Mouse (Mus musculus): Measurements from ENCODE around the gene Ckm.

The Ckm gene

GRCm38 (mm10) chr7:19466602-19467145 lies 62.1 kb downstream of the Ckm start:
- CTCF ChIA-PET: interaction anchor here (0.6 kb wide), 1 partner anchor 37 kb away, joined by 11 read pairs; no protein-coding TSS in a partner anchor

- CTCF ChIA-PET: no interaction called here
These were observed 63.1 kb downstream of the Ckm start for GRCm38 (mm10) chr7:19467638-19468037.

- CTCF ChIA-PET: no interaction called here
These were observed 63.7 kb downstream of the Ckm start for GRCm38 (mm10) chr7:19468279-19468678.

GRCm38 (mm10) chr7:19469404-19469803 lies 64.8 kb downstream of the Ckm start:
- CTCF ChIA-PET: interaction anchor here (1.7 kb wide), 1 partner anchor 8 kb away, joined by 9 read pairs; no protein-coding TSS in a partner anchor

- CTCF ChIA-PET: interaction anchor here (1.7 kb wide), 1 partner anchor 9 kb away, joined by 9 read pairs; no protein-coding TSS in a partner anchor
These were observed 65.7 kb downstream of the Ckm start for GRCm38 (mm10) chr7:19470308-19470707.

GRCm38 (mm10) chr7:19472403-19472802 lies 67.8 kb downstream of the Ckm start:
- CTCF ChIA-PET: no interaction called here
